Mouse (Mus musculus) kidney, embryonic 16.5 days (tissue): Measurements from ENCODE around the gene Vmn2r10. TPM values are rescaled to one million over a fixed set of nuclear protein-coding genes. Genes with fewer than 3 reads are reported as not detected.
"Not testable (repeated sequence)": the region's sequence is repeated elsewhere in the genome, so short reads cannot be mapped to it uniquely, and the experiment has no call there.

Experiments
- ATAC-seq: fragments of 200-750 bp; cut with Nextera tagmentation; 2 replicates; pipeline ENCODE4 v1.8.0; 2017; ENCODE audit warnings: moderate TSS enrichment; ENCODE audit not compliant: low FRiP score, low TSS enrichment
- H3K27ac ChIP-seq: fragments of 300-500 bp; sonication (generic); 2 replicates; pipeline ENCODE4 v1.5.1; 2014; ENCODE audit warnings: low read length
- H3K27me3 ChIP-seq: fragments of 300-500 bp; sonication (generic); 2 replicates; pipeline ENCODE4 v1.6.1; 2014; ENCODE audit warnings: low read length, control low read depth, mixed read lengths; ENCODE audit not compliant: insufficient read depth
- H3K36me3 ChIP-seq: fragments of 300-500 bp; sonication (generic); 2 replicates; pipeline ENCODE4 v1.6.1; 2014; ENCODE audit warnings: low read length, control low read depth, mixed read lengths; ENCODE audit not compliant: insufficient read depth
- H3K4me1 ChIP-seq: fragments of 300-500 bp; sonication (generic); 2 replicates; pipeline ENCODE4 v1.6.1; 2014; ENCODE audit warnings: low read length, control low read depth, mixed read lengths; ENCODE audit not compliant: insufficient read depth
- H3K4me2 ChIP-seq: fragments of 300-500 bp; sonication (generic); replicated peaks from 2 replicates; pipeline ENCODE4 v1.6.1; 2014; ENCODE audit warnings: low read depth, low read length
- H3K4me3 ChIP-seq: fragments of 300-500 bp; sonication (generic); 2 replicates; pipeline ENCODE4 v1.5.1; 2014; ENCODE audit warnings: mild to moderate bottlenecking, low read length
- H3K9ac ChIP-seq: fragments of 300-500 bp; sonication (generic); replicated peaks from 2 replicates; pipeline ENCODE4 v1.6.1; 2014; ENCODE audit warnings: low read length
- H3K9me3 ChIP-seq: fragments of 300-500 bp; sonication (generic); 2 replicates; pipeline ENCODE4 v1.6.1; 2016; ENCODE audit warnings: low read length, control low read depth
- WGBS: fragments of 180-500 bp; shearing (Covaris S2); extraction: QIAGEN DNeasy Blood & Tissue Kit; methylation state at CpG from one replicate; pipeline ENCODE4 v1.1.7; 2014; 5-methylcytosine and 5-hydroxymethylcytosine counted together
- polyA plus RNA-seq: library from polyadenylated mRNA; unstranded; fragments of >200 nt; fragmentation: Nextera tagmentation; extraction: Ambion mirVana; gene quantifications from 2 replicates; pipeline ENCODE4 v1.2.1, GENCODE M21; 2015

The Vmn2r10 gene
- polyA plus RNA-seq, result not detected in 2 replicates

GRCm38 (mm10) chr5:109006427-109006826, at the start of gene Vmn2r10:
Vmn2r10 (minus strand) TSS chr5:109006527.
- not testable (repeated sequence) for H3K9ac ChIP-seq, H3K4me3 ChIP-seq, H3K27ac ChIP-seq, H3K27me3 ChIP-seq, H3K9me3 ChIP-seq, H3K4me2 ChIP-seq, ATAC-seq, H3K36me3 ChIP-seq, H3K4me1 ChIP-seq

GRCm38 (mm10) chr5:109055286-109055685, 49.0 kb upstream of the Vmn2r10 start:
- 82% methylated on average over 1 of the region's 1 CpGs for WGBS
- Histone ChIP-seq H3K36me3 (no peaks in the 10 kb centered on the region), H3K9me3 (no peaks in the 10 kb centered on the region), H3K4me1 (no peaks in the 10 kb centered on the region), H3K27ac (no peak overlapping the region), H3K4me3 (no peak overlapping the region), H3K4me2 (no peak overlapping the region), H3K9ac (no peak overlapping the region), H3K27me3 (no peaks in the 10 kb centered on the region)
- no peak for ATAC-seq

- Histone ChIP-seq H3K4me3 (no peak overlapping the region), H3K36me3 (no peaks in the 10 kb centered on the region), H3K4me1 (no peaks in the 10 kb centered on the region), H3K9ac (no peak overlapping the region), H3K9me3 (no peaks in the 10 kb centered on the region), H3K27ac (no peak overlapping the region), H3K4me2 (no peak overlapping the region), H3K27me3 (no peaks in the 10 kb centered on the region)
- ATAC-seq, result no peak
Measured at GRCm38 (mm10) chr5:109032591-109032990, 26.3 kb upstream of the Vmn2r10 start.

GRCm38 (mm10) chr5:108988924-108989323, 17.4 kb downstream of the Vmn2r10 start:
- ATAC-seq, result no peak

More at GRCm38 (mm10) chr5:108988924-108989323, 17.4 kb downstream of the Vmn2r10 start:
- no peaks in the 10 kb centered on the region for H3K36me3 ChIP-seq
- H3K4me1 ChIP-seq, result no peaks in the 10 kb centered on the region
- H3K9ac ChIP-seq, result no peak overlapping the region
- no peak overlapping the region for H3K4me3 ChIP-seq
- H3K27ac ChIP-seq, result no peak overlapping the region
- 82% methylated on average over 3 of the region's 3 CpGs for WGBS
- H3K9me3 ChIP-seq, result peaks cover 22% of the 10 kb centered on the region
- no peaks in the 10 kb centered on the region for H3K27me3 ChIP-seq
- no peak overlapping the region for H3K4me2 ChIP-seq

Other genes starting within 250 kb of the Vmn2r10 start
- 0.24 TPM in 1 of 2 replicates, not detected in the other for gene Rnf212, start 231.5 kb downstream of the Vmn2r10 start, polyA plus RNA-seq
- gene Tmed11, start 211.2 kb downstream of the Vmn2r10 start, polyA plus RNA-seq, result not detected in 2 replicates
- not detected in 2 replicates for gene Vmn2r8, start 197.7 kb downstream of the Vmn2r10 start, polyA plus RNA-seq
- gene Vmn2r9, start 153.9 kb downstream of the Vmn2r10 start, polyA plus RNA-seq, result not detected in 2 replicates
- not detected in 2 replicates for gene Vmn2r11, start 53.0 kb upstream of the Vmn2r10 start, polyA plus RNA-seq
- gene Vmn2r12, start 91.4 kb upstream of the Vmn2r10 start, polyA plus RNA-seq, result not detected in 2 replicates
- not detected in 2 replicates for gene Vmn2r13, start 185.7 kb upstream of the Vmn2r10 start, polyA plus RNA-seq
- gene Vmn2r14, start 218.2 kb upstream of the Vmn2r10 start, polyA plus RNA-seq, result not detected in 2 replicates